ENCODE assay signal across 18 mouse cellular contexts in genomic region chr3:34615526-34615925, GRCm38 (mm10). TPM values are rescaled to one million over a fixed set of nuclear protein-coding genes. Genes with fewer than 3 reads are reported as not detected.
A peak's percentile ranks its signal among the peaks of the same experiment; 100 is the strongest.
DNase-seq lines count a peak whose midpoint lies in the region; ATAC-seq lines count a peak whose summit lies in the region.
"Had no signal": no experiment of that assay in that cellular context is flagged by ENCODE, and none has a peak within 500 bp of the region (broad histone marks: within the 10 kb centered on the region; RNA-seq: fewer than 3 reads in every experiment).

No protein-coding gene starts in this region.

- peaks cover 4% of the 10 kb centered on the region; the same call in 1 of the 2 replicates for H3K9me3 ChIP-seq in heart, embryonic 12.5 days (replicated peaks)
- H3K9me3 ChIP-seq in limb, embryonic 13.5 days = no peaks in the 10 kb centered on the region
- no peaks in the 10 kb centered on the region for H3K9me3 ChIP-seq in limb, embryonic 10.5 days (replicated peaks)
- H3K9me3 ChIP-seq: forebrain, embryonic 13.5 days; kidney, embryonic 15.5 days; liver, embryonic 13.5 days had no signal

- 0 out of 2 replicates have a peak overlapping the region, but pooled peaks have one; percentile 15 for H3K4me2 ChIP-seq in heart, embryonic 12.5 days
- no peak overlapping the region for H3K4me2 ChIP-seq in limb, embryonic 13.5 days (replicated peaks)
- H3K4me2 ChIP-seq: forebrain, embryonic 13.5 days; kidney, embryonic 15.5 days; liver, embryonic 13.5 days; midbrain, embryonic 11.5 days had no signal

- H3K27ac ChIP-seq in heart, embryonic 12.5 days (ENCODE audit: poor library complexity, severe bottlenecking) = no peak overlapping the region
- no peak overlapping the region for H3K27ac ChIP-seq in limb, embryonic 13.5 days
- no peak overlapping the region for H3K27ac ChIP-seq in limb, embryonic 10.5 days
- H3K27ac ChIP-seq: forebrain, embryonic 13.5 days; kidney, embryonic 15.5 days; liver, embryonic 13.5 days; macrophage had no signal

- no peak overlapping the region for H3K9ac ChIP-seq in heart, embryonic 12.5 days
- no peak overlapping the region for H3K9ac ChIP-seq in limb, embryonic 13.5 days
- H3K9ac ChIP-seq: forebrain, embryonic 13.5 days; kidney, embryonic 15.5 days; liver, embryonic 13.5 days had no signal

- no peaks in the 10 kb centered on the region for H3K36me3 ChIP-seq in heart, embryonic 12.5 days
- H3K36me3 ChIP-seq in limb, embryonic 13.5 days = no peaks in the 10 kb centered on the region
- H3K36me3 ChIP-seq in limb, embryonic 10.5 days = no peaks in the 10 kb centered on the region
- H3K36me3 ChIP-seq: kidney, embryonic 15.5 days; liver, embryonic 13.5 days had no signal

- WGBS in heart, embryonic 12.5 days = 60% methylated on average over 15 of the region's 15 CpGs
- WGBS in limb, embryonic 13.5 days = 64% methylated on average over 15 of the region's 15 CpGs
- 79% methylated on average over 15 of the region's 15 CpGs for WGBS in limb, embryonic 10.5 days

- no peaks in the 10 kb centered on the region for H3K27me3 ChIP-seq in heart, embryonic 12.5 days (replicated peaks)
- peaks cover 8% of the 10 kb centered on the region for H3K27me3 ChIP-seq in limb, embryonic 13.5 days
- H3K27me3 ChIP-seq in limb, embryonic 10.5 days (ENCODE audit: low read depth, poor library complexity, severe bottlenecking) = no peaks in the 10 kb centered on the region
- H3K27me3 ChIP-seq: forebrain, embryonic 13.5 days; kidney, embryonic 15.5 days; liver, embryonic 13.5 days; Patski had no signal

- no peak for ATAC-seq in heart, embryonic 12.5 days (ENCODE audit: insufficient number of reproducible peaks, low FRiP score)
- peak; percentile 67 for ATAC-seq in limb, embryonic 13.5 days (ENCODE audit: low FRiP score, low read depth)
- ATAC-seq: forebrain, embryonic 13.5 days; Patski had no signal

- no peak for DNase-seq in heart, adult 9 months (ENCODE audit: low spot score in 2 of 2)
- no peak for DNase-seq in limb, embryonic 10.5 days (ENCODE audit: low spot score)
- peak; percentile 29 for DNase-seq in ES-CJ7 (ENCODE audit: low read depth, low spot score)
- DNase-seq in brain, adult 2 months (ENCODE audit: low read depth, low spot score) = peak; percentile 64
- no peak for DNase-seq in urinary bladder, postnatal 25 days (ENCODE audit: low spot score)
- DNase-seq: adrenal gland, postnatal 36 days; cerebellum, adult 9-10 months; liver, embryonic 13.5 days; retina, postnatal 1 day had no signal

- H3K4me1 ChIP-seq in heart, embryonic 12.5 days (replicated peaks) = no peaks in the 10 kb centered on the region
- no peaks in the 10 kb centered on the region for H3K4me1 ChIP-seq in limb, embryonic 13.5 days
- no peaks in the 10 kb centered on the region for H3K4me1 ChIP-seq in limb, embryonic 10.5 days
- H3K4me1 ChIP-seq: kidney, embryonic 15.5 days; liver, embryonic 13.5 days had no signal

- H3K4me3 ChIP-seq in heart, embryonic 12.5 days = no peak overlapping the region
- no peak overlapping the region for H3K4me3 ChIP-seq in limb, embryonic 13.5 days
- no peak overlapping the region for H3K4me3 ChIP-seq in limb, embryonic 10.5 days
- H3K4me3 ChIP-seq: forebrain, embryonic 13.5 days; kidney, embryonic 15.5 days; liver, embryonic 13.5 days had no signal

RNA-seq across cellular contexts. Expression of gene Sox2, which starts 34.7 kb away (rescaled TPM):
- 0.34 and 0.68 TPM in 2 replicates for polyA plus RNA-seq in heart, embryonic 12.5 days (2016; fragmentation: Nextera tagmentation; extraction: Ambion mirVana)
- 0.29 and 0.47 TPM in 2 replicates for polyA plus RNA-seq in limb, embryonic 13.5 days (2015; fragmentation: Nextera tagmentation; extraction: Ambion mirVana)
- 0.09 and 0.20 TPM in 2 replicates for polyA plus RNA-seq in limb, embryonic 10.5 days (2016; fragmentation: Nextera tagmentation; extraction: Ambion mirVana)
- polyA plus RNA-seq: gonadal fat pad, adult 2 months; liver, embryonic 13.5 days; macrophage; small intestine, adult 2 months had no signal

Comparison
In these comparisons a context has a peak if more than half of its experiments do, and no peak if none do; other contexts are left out.
1. DNase-seq: peak in ES-CJ7 (single experiment) and brain, adult 2 months (single experiment); none in heart, adult 9 months (0 of 2), limb, embryonic 10.5 days (single experiment) and urinary bladder, postnatal 25 days (single experiment).